Mouse (Mus musculus) adrenal gland, adult (tissue): Measurements from ENCODE around the gene Egfl8.
A peak's percentile ranks its signal among the peaks of the same experiment; 100 is the strongest.

Source experiments
- DNase-seq, 2 experiments: peaks; one replicate each; pipeline ENCODE4 v3.0.0; 2022 to 2023; ENCODE audit warnings: low spot score in 1 of 2; ENCODE audit not compliant: inconsistent age in 2 of 2

The Egfl8 gene

DNA sequence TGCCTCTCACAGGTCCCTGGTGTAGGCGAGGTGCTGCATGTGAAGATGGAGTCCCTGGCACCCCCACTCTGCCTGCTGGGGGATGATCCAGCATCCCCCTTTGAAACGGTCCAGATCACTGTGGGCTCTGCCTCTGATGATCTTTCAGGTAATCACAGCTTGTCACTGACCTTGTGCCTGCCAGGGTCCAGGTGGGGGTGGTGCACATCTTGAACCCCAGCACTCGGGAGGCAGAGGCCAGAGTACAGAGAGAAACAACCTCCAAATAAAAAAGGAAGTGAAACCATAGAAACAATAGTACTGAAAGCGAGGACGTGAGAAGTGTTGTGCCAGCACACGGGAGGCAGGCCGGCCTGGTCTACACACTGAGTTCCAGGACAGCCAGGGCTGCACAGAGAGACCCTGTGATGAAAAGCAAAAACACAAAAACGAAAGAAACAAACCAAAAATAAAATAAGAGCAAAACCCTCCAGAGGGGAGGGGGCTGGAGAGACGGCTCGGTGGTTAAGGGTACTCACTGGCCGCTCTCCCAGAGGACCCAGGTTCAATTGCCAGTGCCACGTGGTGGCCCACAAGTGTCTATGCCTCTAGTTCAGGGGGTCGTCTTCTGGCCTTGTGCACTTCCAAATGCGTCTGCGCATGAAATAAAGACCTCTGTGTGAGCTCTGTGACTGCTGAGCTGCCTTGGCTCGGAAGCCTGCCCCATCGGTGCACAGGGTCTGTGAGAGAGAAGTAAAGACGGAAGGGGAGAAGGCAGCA, 33.5 kb upstream of the Egfl8 start:
- DNase-seq = peak in 1 of 2 experiments; percentile 32

DNA sequence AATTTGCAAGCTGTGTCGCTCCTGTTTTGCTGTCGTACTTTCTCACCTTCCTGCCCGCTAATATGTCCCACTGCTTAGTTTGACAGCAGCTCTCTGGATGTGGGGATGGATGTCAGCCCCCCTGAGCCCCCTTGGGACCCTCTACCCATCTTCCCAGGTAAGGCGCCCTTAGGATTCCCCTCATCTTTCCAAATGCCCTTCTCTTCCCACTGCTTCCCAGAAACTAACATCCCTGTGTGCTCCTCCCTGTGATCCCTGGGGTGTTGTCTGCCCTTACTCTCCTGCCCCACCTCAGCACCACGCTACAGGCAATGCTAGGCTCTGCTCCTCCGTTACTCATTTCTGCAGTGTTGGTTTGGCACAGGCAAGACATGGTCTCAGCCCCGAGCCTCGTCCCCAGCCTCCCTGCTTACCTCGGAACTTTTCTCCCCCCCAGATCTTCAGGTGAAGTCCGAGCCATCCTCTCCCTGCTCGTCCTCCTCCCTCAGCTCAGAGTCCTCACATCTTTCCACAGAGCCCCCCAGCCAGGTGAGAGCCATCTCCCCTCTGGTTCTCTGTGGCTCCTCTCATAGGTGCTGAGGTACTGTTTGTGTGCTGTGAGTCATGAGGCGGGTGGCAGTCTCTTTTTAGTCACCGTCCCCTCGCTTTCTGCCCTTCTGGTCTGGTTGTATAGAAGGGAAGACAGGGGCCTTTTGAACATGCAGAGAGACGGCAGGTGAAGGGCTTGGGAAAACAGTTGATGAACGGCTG, 32.5 kb upstream of the Egfl8 start:
- DNase-seq = peak; percentile 14 to 38

DNA sequence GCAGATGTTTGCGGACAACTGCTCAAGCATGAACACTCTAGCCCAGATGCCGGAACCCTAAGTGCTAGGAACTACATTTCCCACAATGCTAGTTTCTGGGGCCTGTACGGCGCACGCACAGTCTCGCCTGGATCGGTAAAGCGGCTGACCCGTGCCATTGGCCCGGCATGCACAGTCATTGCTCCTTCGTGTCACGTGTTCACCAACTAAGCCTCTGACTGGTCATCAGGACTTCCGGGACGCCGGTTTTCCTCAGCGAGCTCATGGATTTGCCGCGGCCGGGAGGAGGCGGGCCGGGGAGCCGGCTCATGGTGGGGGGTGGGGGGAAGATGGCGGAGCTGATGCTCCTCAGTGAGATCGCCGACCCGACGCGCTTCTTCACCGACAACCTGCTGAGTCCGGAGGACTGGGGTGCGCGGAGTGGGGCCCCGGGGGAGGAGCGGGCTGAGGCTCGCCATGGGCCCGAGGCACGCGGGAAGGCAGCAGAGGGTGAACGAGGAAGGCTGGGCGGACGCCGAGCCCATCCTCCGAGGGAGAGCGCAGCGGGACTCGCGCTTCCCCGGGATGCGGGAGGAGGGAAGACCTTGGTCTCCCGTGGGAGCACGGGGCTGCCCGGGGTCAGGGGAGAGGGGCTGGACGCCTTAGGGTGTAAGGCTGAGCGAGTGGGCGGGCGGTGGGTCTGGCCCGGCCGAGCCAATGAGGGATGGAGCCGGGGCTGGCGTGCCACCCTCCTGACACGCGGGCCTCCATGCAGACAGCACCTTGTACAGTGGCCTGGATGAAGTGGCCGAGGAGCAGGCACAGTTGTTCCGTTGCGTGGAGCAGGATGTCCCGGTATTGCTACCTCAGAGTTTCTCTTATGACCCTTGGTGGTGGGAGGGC, 31.4 kb upstream of the Egfl8 start, which contains the start of gene Atf6b:
TSS of gene Atf6b (plus strand) at position 241 of the 882 bp plus-strand sequence.
- peak; percentile 97 for DNase-seq

DNA sequence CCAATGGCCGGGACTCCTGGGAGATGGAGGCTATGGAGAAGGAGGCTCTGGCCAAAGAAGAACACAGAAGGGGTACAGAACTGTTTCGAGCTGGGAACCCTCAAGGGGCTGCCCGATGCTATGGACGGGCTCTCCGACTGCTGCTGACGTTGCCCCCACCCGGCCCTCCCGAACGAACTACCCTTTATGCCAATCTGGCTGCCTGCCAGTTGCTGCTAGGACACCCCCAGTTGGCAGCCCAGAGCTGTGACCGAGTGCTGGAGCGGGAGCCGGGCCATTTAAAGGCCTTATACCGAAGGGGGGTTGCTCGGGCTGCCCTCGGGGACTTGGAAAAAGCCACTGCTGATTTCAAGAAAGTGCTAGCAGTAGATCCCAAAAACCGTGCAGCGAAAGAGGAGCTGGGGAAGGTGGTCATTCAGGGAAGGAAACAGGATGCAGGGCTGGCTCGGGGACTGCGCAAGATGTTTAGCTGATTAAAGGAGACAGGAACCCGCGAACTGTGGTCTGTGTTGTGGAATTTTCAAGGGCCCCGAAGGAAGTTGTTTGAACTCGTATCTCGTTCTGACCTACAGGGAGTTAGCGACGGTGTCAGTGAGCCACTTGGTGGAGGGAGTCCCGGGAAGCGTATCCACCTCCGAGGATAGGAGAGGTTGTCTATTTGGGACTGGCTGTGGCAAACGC, 30.2 kb upstream of the Egfl8 start:
- DNase-seq = peak; percentile 42 to 62

DNA sequence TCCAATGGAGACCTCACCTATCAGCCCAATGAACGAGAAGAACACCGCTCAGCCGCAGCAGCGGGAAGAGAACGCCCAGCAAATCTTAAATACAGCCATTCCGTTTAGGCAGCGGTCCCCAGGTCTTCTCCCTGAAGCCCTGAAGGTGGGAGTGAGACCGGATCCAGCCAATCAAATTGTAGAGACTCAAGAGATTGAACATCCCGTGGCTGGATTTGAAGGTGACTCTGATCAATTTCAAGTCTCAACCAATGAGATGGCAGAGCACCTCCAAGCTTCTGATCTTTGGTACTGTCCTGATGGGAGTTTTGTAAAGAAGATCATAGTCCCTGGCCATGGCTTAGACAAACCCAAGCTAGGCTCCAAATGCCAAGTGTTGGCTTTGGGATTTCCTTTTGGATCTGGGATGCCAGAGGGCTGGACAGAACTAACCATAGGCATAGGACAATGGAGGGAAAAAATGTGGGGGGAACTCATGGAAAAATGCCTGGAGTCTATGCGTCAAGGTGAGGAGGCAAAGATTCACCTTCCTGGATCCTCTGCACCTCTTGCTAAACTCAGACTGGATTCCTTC, 29.6 kb upstream of the Egfl8 start:
- DNase-seq = peak in 1 of 2 experiments; percentile 53

DNA sequence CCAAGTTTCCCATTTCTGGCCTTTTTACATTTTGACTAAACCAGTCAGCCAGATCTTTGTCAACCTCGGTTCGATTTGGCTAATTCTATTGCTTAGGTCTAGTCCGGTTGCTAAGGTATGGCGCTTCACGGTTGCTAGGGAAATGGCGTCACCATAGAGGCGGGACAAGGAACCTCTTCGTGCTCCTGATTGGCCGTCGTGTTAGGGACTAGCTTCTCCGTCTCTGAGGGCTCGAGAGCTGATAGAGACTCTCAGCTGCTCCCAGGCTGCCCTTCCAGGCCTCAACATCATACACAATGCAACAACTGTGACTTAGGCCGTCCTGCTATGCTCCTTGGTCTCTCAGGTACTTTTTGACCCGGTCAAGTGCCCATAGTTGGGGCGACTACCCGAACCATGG, 28.8 kb upstream of the Egfl8 start, which contains the start of gene Fkbpl:
TSS of gene Fkbpl (plus strand) at position 157 of the 400 bp plus-strand sequence.
- peak; percentile 96 to 99 for DNase-seq

DNA sequence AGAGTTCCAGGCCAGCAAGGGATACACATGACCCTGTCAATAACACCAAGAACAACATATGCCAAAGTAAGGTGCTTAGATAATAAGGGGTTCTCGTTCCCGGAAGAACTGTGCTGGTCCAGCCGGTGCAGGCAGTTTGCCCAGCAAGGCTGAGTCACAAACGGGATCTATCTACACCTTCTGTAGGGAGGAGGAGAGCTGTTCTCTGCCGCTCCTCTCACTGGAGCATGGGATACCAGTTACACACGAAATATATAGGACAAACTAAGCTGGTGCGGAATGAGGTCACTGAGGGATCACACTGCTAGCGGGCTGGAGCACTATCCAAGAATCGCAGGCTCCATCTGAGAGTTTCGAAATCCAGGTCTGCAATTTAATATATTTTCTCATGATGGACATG, 28.2 kb upstream of the Egfl8 start:
- DNase-seq = peak in 1 of 2 experiments; percentile 49

DNA sequence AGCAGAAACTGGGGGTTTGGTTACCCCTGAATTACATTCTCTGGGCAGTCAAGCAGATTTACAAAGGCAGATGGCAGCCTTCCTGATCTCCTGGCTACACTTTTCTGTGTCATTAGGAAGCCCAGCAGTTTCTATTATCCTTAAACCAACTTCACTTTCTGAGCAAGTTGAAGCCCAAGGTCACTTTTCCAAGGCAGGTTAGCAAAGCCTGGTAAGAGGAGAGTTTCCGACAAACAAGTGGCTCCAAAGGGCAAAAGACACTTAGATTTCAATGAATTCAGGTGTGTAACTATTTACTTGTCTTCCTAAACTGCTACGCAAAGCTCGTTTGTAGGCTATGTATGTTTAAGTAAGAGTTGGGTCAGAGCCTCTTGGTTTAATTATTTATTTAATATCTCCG, 27.6 kb upstream of the Egfl8 start:
- DNase-seq = peak in 1 of 2 experiments; percentile 34

DNA sequence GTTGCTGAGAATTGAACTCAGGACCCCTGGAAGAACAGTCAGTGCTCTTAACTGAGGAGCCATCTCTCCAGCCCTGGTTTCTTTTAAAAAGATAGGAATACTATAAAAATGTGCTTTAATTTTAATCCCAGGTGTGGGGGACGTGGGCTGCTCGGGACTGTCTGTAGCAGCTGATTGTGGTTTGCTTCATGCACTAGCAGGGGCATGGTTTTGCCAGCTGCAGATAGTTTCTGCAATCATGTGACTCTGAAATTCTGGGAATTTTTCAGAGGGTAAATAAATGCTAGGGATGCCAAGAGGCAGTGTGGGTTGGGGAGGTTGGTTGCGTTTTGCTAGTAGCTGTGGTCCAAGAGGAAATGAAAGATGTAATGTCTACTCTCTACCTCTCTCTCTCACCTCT, 26.2 kb upstream of the Egfl8 start:
- DNase-seq = peak in 1 of 2 experiments; percentile 3

DNA sequence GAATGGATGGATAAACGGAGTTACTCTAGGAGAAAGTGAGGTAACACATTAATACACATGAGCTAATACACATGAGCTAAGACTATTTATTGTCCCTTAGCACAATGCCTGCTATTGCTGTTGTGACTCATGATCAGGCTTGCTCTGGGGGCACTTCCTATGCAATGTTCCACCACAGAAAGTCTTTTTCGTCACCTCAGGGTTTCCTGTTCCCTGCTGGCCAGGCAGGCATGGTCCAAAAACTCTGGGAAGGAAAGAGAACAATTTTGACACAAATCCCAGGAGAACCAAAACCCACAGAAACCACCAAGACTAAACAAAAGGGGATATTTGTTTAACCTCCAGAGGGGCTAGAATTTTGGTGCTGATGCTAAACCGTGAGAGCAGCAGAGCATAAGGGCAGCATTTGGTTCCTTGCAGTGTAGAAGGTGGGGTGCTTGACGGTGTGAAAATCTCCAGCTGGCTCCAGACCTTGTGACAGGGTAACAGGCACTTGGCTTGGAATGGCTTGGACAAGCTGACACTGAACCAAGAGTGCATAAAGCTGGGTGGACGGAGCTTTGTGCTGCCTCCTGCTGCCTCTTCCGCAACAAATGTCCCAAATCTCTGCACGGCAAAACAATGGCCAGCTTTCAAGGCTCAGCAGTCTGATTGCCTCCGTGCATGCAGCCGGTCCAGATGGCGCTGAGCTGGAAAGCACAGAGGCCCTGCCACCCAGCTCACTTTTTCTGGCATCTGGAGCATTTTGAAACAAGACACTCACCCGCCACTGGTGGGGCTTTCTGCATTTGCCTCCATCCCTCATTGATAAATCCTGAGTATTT, 25.2 kb upstream of the Egfl8 start:
- peak; percentile 25 to 71 for DNase-seq

DNA sequence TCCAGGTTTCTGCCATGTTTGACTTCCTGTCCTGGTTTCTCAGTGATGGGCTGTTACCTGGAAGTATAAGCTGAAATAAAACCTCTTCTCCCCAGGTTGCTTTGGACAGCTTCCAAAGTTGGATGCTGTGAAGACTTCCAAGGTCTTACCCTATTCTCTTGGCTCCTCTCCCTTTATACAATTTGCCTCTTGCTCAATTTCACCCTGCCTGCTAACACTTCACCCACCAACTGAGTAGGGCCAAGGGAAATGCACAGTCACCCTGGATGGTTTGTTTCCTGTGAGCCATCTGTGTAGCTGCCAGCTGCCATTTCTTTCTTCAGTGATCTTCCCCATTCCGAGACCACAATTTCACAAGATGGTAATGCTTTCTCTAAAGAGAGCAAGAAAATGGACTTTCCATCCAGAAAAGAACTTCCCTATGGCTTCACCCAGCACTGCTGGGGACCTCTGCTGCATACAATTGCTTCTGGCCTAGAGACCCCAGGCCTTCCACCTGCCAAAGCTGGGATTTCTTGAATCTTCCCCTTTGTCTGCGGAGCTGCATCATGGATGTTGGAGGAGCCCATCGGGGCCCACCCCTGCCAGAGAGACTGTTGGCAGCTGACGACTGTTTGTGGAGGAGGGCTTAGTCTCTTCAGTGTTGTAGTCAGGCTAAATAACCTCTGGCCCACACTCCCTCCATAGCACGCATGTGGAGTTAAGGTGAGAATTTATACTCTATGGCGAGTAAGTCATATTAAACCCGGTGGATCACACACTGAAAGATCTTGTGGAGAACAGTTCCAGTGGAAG, 23.9 kb upstream of the Egfl8 start:
- DNase-seq = peak in 1 of 2 experiments; percentile 68

DNA sequence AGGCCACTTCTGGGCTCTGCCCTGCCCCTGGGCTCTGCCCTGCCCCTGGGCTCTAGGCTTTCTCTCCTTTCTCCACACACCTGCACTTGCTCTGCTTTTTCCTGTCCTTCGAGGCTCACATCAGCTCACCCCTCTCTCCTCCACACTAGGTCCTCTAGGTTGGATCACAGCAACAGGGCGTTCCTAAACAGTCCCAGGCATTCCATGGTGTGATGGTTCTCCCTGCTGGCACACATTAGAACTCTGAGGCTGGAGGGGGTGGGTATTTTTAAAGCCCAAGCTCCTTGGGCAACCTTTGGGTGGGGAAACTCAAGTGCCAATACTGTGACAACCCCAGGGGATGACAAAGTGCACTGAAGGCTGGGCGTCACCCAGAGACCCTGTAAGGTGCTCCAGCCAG, 21.7 kb upstream of the Egfl8 start:
- DNase-seq = peak in 1 of 2 experiments; percentile 42

DNA sequence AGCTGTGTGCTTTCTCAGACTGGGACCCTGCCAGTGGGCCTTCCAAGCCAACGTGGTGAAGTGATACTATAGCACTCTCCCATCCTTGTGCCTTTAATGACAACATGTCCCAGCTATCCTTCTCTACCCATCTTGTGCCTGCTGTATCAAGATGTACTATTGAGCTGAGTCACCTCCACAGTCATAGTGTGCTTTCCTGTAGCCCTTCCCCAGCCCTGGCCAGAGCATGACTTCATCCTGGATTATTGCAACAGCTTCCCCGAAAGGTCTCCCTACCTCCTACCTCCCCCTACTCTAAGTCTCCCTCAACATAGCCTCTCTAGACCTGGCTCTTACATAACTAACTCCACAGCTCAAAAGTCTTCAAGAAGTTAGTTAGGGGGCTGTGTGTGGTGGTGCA, 19.9 kb upstream of the Egfl8 start:
- peak in 1 of 2 experiments; percentile 71 for DNase-seq

DNA sequence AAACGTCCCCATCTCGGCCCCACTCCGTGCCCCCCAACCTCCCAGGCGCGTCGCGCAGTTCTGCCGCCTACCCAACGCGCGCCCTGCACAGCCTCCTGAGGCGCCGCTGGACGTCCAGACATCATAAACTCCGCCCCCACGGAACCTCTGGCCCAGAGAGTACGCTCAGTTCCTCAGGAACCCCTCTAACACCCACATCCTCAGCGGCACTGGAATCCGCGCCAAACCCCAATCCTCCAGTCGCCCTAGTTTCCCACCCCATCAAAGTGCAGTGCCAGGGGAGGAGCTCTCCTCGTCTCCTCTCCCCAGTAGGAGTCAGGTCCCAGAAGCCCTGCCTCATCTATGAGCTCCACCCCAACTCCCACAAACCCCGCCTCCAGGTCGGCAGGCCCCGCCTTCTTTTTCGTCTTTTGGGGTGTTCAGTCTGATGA, 16.5 kb upstream of the Egfl8 start:
- peak; percentile 90 to 94 for DNase-seq

DNA sequence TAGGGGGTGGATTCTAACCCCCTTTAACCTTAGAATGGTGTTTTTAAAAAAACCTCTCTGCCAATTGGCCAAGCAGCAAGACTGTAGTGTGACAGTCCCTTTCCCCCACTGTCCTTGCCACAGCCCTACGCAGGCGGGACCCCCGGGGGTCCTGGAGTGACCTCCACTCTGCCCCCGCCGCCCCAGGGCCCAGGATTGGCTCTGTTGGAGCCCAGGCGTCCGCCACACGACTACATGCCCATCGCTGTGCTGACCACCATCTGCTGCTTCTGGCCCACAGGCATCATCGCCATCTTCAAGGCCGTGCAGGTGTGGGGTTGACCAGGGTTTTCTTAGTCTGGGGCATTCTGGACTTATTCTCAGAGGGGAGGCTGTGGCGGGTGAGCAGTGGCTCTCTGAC, 15.9 kb upstream of the Egfl8 start:
- peak in 1 of 2 experiments; percentile 41 for DNase-seq

DNA sequence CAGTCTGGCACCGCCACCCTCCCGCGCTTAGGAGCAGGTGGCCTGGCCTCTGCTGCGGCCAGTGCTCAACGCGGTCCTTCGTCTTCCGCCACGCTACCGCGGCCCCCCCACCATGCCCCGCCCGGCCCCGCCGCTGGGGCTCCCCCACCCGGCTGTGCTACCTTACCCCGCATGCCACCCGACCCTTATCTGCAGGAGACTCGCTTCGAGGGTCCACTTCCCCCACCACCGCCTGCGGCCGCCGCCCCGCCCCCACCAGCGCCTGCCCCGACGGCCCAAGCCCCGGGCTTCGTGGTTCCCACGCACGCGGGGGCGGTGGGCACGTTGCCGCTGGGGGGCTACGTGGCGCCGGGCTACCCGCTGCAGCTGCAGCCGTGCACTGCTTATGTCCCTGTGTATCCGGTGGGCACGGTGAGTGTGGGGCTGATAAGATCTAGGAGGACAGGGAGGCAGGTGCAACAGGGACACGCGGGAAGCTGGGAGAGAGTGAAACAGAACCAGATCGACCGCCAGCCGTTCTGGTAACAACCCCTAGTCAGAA, 15.1 kb upstream of the Egfl8 start:
- DNase-seq = peak in 1 of 2 experiments; percentile 39

DNA sequence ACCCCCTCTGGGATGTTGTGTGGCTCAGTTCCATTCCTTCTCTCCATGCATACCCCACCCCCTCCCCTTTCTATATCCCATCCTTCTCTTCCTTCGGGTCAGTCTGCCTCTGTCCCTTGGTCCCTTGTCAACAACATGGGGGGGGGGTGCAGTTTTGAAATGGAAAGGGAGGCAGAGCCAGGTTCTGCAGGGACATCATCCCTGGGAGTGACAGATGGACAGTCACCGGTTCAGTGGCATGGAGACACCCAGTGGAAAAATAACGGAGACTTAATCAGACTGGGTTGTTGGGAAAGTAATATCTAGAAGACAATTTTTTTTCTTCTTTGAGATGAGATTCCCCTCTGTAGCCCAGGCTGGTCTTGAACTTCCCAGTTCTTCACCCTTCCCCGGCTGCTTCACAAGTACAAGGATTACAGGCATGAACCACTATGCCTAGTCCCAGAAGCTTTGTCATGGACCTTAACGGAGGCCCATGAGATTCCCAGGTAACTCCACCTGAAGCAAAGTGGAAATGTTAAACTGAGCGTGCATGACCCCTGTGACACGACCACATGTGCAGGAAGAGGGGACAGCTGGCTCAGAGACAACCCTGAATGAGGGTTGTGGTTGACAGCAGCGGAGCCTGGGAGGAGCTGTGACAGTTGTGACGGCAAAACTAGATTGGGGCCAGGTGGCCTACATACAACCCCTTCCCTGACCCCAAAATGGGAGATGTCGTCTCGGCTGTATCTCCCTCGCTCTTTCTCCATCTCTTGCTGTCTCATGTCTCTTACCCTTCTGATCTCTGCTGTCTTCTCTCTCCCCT, 14.2 kb upstream of the Egfl8 start:
- DNase-seq = peak in 1 of 2 experiments; percentile 33
